Mouse (Mus musculus) limb, embryonic 14.5 days (tissue): Measurements from ENCODE around the gene Tekt2. TPM values are rescaled to one million over a fixed set of nuclear protein-coding genes. Genes with fewer than 3 reads are reported as not detected.
A peak's percentile ranks its signal among the peaks of the same experiment; 100 is the strongest.

Experiments used
- ATAC-seq: fragments of 200-750 bp; cut with Nextera tagmentation; 2 replicates; pipeline ENCODE4 v1.8.0; 2017; ENCODE audit warnings: low read depth, moderate number of reproducible peaks, moderate TSS enrichment; ENCODE audit not compliant: low FRiP score
- DNase-seq: peaks from one replicate; pipeline ENCODE4 v3.0.0-alpha.2; 2015; ENCODE audit warnings: low spot score
- H3K27ac ChIP-seq: fragments of 300-500 bp; sonication (generic); replicated peaks from 2 replicates; pipeline ENCODE4 v1.5.1; 2014; ENCODE audit warnings: low read depth, mild to moderate bottlenecking, low read length, moderate library complexity, mixed read lengths
- H3K27me3 ChIP-seq: fragments of 300-500 bp; sonication (generic); 2 replicates; pipeline ENCODE4 v1.6.1; 2014; ENCODE audit warnings: low read length, mixed read lengths; ENCODE audit not compliant: control insufficient read depth, insufficient read depth
- H3K36me3 ChIP-seq: fragments of 300-500 bp; sonication (generic); 2 replicates; pipeline ENCODE4 v1.6.1; 2014; ENCODE audit warnings: mild to moderate bottlenecking, low read length, moderate library complexity, mixed read lengths; ENCODE audit not compliant: control insufficient read depth, insufficient read depth
- H3K4me1 ChIP-seq: fragments of 300-500 bp; sonication (generic); 2 replicates; pipeline ENCODE4 v1.6.1; 2014; ENCODE audit warnings: antibody characterized with exemption, low read length, mixed read lengths; ENCODE audit not compliant: control insufficient read depth, insufficient read depth
- H3K4me2 ChIP-seq: fragments of 300-500 bp; sonication (generic); replicated peaks from 2 replicates; pipeline ENCODE4 v1.6.1; 2014; ENCODE audit warnings: low read depth, mild to moderate bottlenecking, low read length, moderate library complexity; ENCODE audit not compliant: severe bottlenecking
- H3K4me3 ChIP-seq: fragments of 300-500 bp; sonication (generic); replicated peaks from 2 replicates; pipeline ENCODE4 v1.5.1; 2014; ENCODE audit warnings: low read length
- H3K9ac ChIP-seq: fragments of 300-500 bp; sonication (generic); 2 replicates; pipeline ENCODE4 v1.6.1; 2014; ENCODE audit warnings: mild to moderate bottlenecking, low read depth, low read length, moderate library complexity; ENCODE audit not compliant: severe bottlenecking
- H3K9me3 ChIP-seq: fragments of 300-500 bp; sonication (generic); 2 replicates; pipeline ENCODE4 v1.6.1; 2016; ENCODE audit warnings: low read length; ENCODE audit not compliant: control insufficient read depth
- POLR2A ChIP-seq: fragments of 200-500 bp; IDR thresholded peaks from 2 replicates; pipeline ENCODE4 v1.8.0; 2012; ENCODE audit warnings: inconsistent platforms, mild to moderate bottlenecking, moderate library complexity, borderline replicate concordance; ENCODE audit not compliant: insufficient read depth, insufficient read length; ENCODE audit errors: extremely low read depth
- WGBS: fragments of 180-500 bp; shearing (Covaris S2); extraction: QIAGEN DNeasy Blood & Tissue Kit; methylation state at CpG from one replicate; pipeline ENCODE4 v1.1.7; 2014; 5-methylcytosine and 5-hydroxymethylcytosine counted together
- polyA plus RNA-seq, 2 experiments: library from polyadenylated mRNA; depleted of rRNA in 1 of 2; stranded (reverse) in 1 of 2; unstranded in 1 of 2; fragments of >200 nt; fragmentation: Nextera tagmentation in 1 of 2; extraction: Ambion mirVana in 1 of 2; gene quantifications; 2 replicates each; pipeline versions ENCODE4 v1.2.1 to v1.2.3; 2012 to 2014

Gene Tekt2
- polyA plus RNA-seq, 2 experiments, result 14.4 to 48.9 TPM

DNA sequence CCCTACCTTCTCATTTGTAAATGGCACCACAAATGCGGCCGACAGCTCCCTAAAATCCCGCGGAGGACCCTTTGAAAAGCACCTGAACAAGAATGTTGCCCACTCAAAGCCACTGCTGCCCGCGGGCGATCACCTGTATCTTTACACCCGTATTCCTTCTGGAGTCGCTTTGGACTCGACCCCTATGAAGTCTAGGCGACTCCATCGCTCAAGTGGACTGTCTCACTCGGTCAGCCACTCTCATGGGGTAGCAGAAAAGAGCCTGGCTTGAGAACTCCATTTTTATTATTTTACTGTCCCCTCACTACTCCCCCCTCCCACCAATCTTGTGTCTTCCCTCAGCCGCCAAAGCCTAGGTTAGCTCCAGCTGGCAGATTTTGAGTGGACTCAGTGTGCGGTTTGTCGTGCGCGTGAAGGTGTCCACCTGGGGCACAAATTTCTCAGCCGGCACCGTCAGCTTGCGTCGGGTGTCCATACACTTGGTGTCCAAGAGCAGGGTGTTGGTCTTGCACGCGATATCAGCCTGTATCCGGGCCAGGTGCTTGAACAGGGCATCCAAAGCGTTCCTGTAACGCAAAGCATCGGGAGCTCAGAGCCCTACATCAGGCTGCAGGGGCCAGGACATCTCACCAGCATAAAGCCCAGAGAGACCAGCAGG is 3.5 kb downstream of the Tekt2 start:
- Histone ChIP-seq H3K4me2 (peak overlapping the region; percentile 84), H3K27me3 (no peaks in the 10 kb centered on the region), H3K4me3 (peak overlapping the region; percentile 84), H3K4me1 (peaks cover 29% of the 10 kb centered on the region), H3K36me3 (peaks cover 16% of the 10 kb centered on the region), H3K27ac (0 out of 2 replicates have a peak overlapping the region, but pooled peaks have one; percentile 65), H3K9me3 (no peaks in the 10 kb centered on the region), H3K9ac (no peak overlapping the region)
- TF ChIP-seq POLR2A, result no peak
- ATAC-seq, result 0 out of 2 replicates have a peak, but pooled peaks have one; percentile 0
- 54% methylated on average over 28 of the region's 28 CpGs for WGBS
- DNase-seq, result no peak

GRCm38 (mm10) chr4:126321111-126321853 is 4.2 kb downstream of the Tekt2 start, which contains the start of gene Adprhl2:
Adprhl2 (minus strand) TSS chr4:126321703.
- Histone ChIP-seq H3K27me3 (no peaks in the 10 kb centered on the region), H3K4me2 (peak within 1 kb of the TSS; percentile 84), H3K36me3 (peaks cover 23% of the 10 kb centered on the region), H3K9ac (peak within 1 kb of the TSS; percentile 78), H3K4me3 (peak within 1 kb of the TSS; percentile 84), H3K27ac (peak within 1 kb of the TSS; percentile 65), H3K4me1 (peaks cover 29% of the 10 kb centered on the region), H3K9me3 (no peaks in the 10 kb centered on the region)
- DNase-seq (peak; percentile 94), ATAC-seq (peak; percentile 85)
- WGBS, result under 1% methylated on average over 65 of the region's 80 CpGs
- peak; percentile 50; the same call in 1 of the 2 replicates for TF ChIP-seq POLR2A

GRCm38 (mm10) chr4:126319806-126320205 is 5.7 kb downstream of the Tekt2 start:
- H3K27me3 ChIP-seq, result no peaks in the 10 kb centered on the region
- 89% methylated on average over 6 of the region's 6 CpGs for WGBS
- no peak for TF ChIP-seq POLR2A
- no peak for DNase-seq
- H3K27ac ChIP-seq, result no peak overlapping the region
- no peak overlapping the region for H3K4me3 ChIP-seq
- no peak overlapping the region for H3K4me2 ChIP-seq
- no peak overlapping the region for H3K9ac ChIP-seq
- no peaks in the 10 kb centered on the region for H3K9me3 ChIP-seq
- ATAC-seq, result no peak
- H3K4me1 ChIP-seq, result peaks cover 17% of the 10 kb centered on the region
- peaks cover 32% of the 10 kb centered on the region for H3K36me3 ChIP-seq

- 93% methylated on average over 13 of the region's 13 CpGs for WGBS
- no peak for TF ChIP-seq POLR2A
- Histone ChIP-seq H3K36me3 (peaks cover 33% of the 10 kb centered on the region), H3K27ac (no peak overlapping the region), H3K4me1 (peaks cover 22% of the 10 kb centered on the region), H3K4me2 (no peak overlapping the region), H3K9ac (no peak overlapping the region), H3K9me3 (no peaks in the 10 kb centered on the region), H3K4me3 (no peak overlapping the region), H3K27me3 (no peaks in the 10 kb centered on the region)
- ATAC-seq (no peak), DNase-seq (no peak)
Observed at GRCm38 (mm10) chr4:126316443-126317040, 8.9 kb downstream of the Tekt2 start.

GRCm38 (mm10) chr4:126315931-126316330 is 9.6 kb downstream of the Tekt2 start:
- peaks cover 22% of the 10 kb centered on the region for H3K4me1 ChIP-seq
- TF ChIP-seq POLR2A, result no peak
- no peaks in the 10 kb centered on the region for H3K9me3 ChIP-seq
- no peak overlapping the region for H3K9ac ChIP-seq
- H3K4me2 ChIP-seq, result no peak overlapping the region
- H3K27me3 ChIP-seq, result no peaks in the 10 kb centered on the region
- DNase-seq (no peak), ATAC-seq (no peak)
- H3K27ac ChIP-seq, result no peak overlapping the region
- peaks cover 37% of the 10 kb centered on the region for H3K36me3 ChIP-seq
- H3K4me3 ChIP-seq, result no peak overlapping the region
- WGBS, result 46% methylated on average over 5 of the region's 5 CpGs
